Mouse (Mus musculus) thymus, adult 2 months (tissue): ENCODE measurements at regions not wholly inside any gene's neighbourhood (a gene's known extent, or its start where the extent isn't known, plus 50 kb on each side); places are given as distances from the start of the nearest gene placed in this dataset.

ENCODE experiments used
- DNase-seq: peaks from one replicate; pipeline ENCODE4 v3.0.0; 2021
- H3K27ac ChIP-seq: fragments of 200-500 bp; 2 replicates; pipeline ENCODE4 v1.5.1; 2012; ENCODE audit warnings: low read length, control low read depth; ENCODE audit not compliant: control insufficient read depth, insufficient read depth
- H3K27me3 ChIP-seq: fragments of 200-500 bp; 2 replicates; pipeline ENCODE4 v1.6.1; 2012; ENCODE audit warnings: mild to moderate bottlenecking, low read length, moderate library complexity, mixed read lengths; ENCODE audit not compliant: control insufficient read depth, insufficient read depth
- H3K36me3 ChIP-seq: fragments of 200-500 bp; 2 replicates; pipeline ENCODE4 v1.6.1; 2012; ENCODE audit warnings: mild to moderate bottlenecking, low read length, moderate library complexity; ENCODE audit not compliant: control insufficient read depth, insufficient read depth
- H3K4me1 ChIP-seq: fragments of 200-500 bp; replicated peaks from 2 replicates; pipeline ENCODE4 v1.6.1; 2012; ENCODE audit warnings: low read length; ENCODE audit not compliant: control insufficient read depth, insufficient read depth
- H3K4me3 ChIP-seq: fragments of 200-500 bp; 2 replicates; pipeline ENCODE4 v1.5.1; 2012; ENCODE audit warnings: mild to moderate bottlenecking, low read length, control low read depth, moderate library complexity; ENCODE audit not compliant: control insufficient read depth, insufficient read depth
- CTCF ChIP-seq: fragments of 200-500 bp; IDR thresholded peaks from 2 replicates; pipeline ENCODE4 v1.5.1; 2012; ENCODE audit warnings: mild to moderate bottlenecking, control low read depth, low read length, moderate library complexity, borderline replicate concordance; ENCODE audit not compliant: control insufficient read depth, poor library complexity, insufficient read depth; ENCODE audit errors: extremely low read depth
- POLR2A ChIP-seq: fragments of 200-500 bp; IDR thresholded peaks from 2 replicates; pipeline ENCODE4 v1.6.1; 2012; ENCODE audit warnings: mild to moderate bottlenecking, low read length, control low read depth, moderate library complexity; ENCODE audit not compliant: control insufficient read depth, poor library complexity, insufficient read depth; ENCODE audit errors: extremely low read depth
- WGBS: fragments of 180-500 bp; shearing (Covaris S2); methylation state at CpG from one replicate; pipeline ENCODE4 v1.1.7; 2018; 5-methylcytosine and 5-hydroxymethylcytosine counted together

- TF ChIP-seq POLR2A, result no peak
- Histone ChIP-seq H3K36me3 (no peaks in the 10 kb centered on the region), H3K4me3 (no peak overlapping the region), H3K27me3 (no peaks in the 10 kb centered on the region), H3K27ac (no peak overlapping the region), H3K4me1 (no peaks in the 10 kb centered on the region)
- DNase-seq, result no peak
- 85% methylated on average over 7 of the region's 7 CpGs for whole genome bisulfite sequencing
Observed at GRCm38 (mm10) chr15:56136420-56136970, 1340.9 kb downstream of the Slc22a22 start.

- Histone ChIP-seq H3K27me3 (no peaks in the 10 kb centered on the region), H3K36me3 (no peaks in the 10 kb centered on the region), H3K4me3 (no peak overlapping the region), H3K27ac (no peak overlapping the region), H3K4me1 (no peaks in the 10 kb centered on the region)
- DNase-seq, result no peak
- WGBS, result 85% methylated on average over 1 of the region's 1 CpGs
- TF ChIP-seq CTCF (no peak), POLR2A (no peak)
Observed at GRCm38 (mm10) chr15:56128029-56128428, 1349.4 kb downstream of the Slc22a22 start.

GRCm38 (mm10) chr15:56119287-56120065 lies 1357.9 kb downstream of the Slc22a22 start:
- Histone ChIP-seq H3K4me1 (no peaks in the 10 kb centered on the region), H3K36me3 (no peaks in the 10 kb centered on the region), H3K27ac (no peak overlapping the region), H3K4me3 (no peak overlapping the region), H3K27me3 (no peaks in the 10 kb centered on the region)
- DNase-seq, result no peak
- TF ChIP-seq CTCF, result no peak
- TF ChIP-seq POLR2A, result no peak

- DNase-seq, result no peak
- H3K27ac ChIP-seq, result no peak overlapping the region
- H3K4me3 ChIP-seq, result no peak overlapping the region
- WGBS, result 77% methylated on average over 2 of the region's 2 CpGs
- no peaks in the 10 kb centered on the region for H3K27me3 ChIP-seq
- H3K4me1 ChIP-seq, result no peaks in the 10 kb centered on the region
- H3K36me3 ChIP-seq, result no peaks in the 10 kb centered on the region
- TF ChIP-seq POLR2A, result no peak
- no peak for TF ChIP-seq CTCF
Observed at GRCm38 (mm10) chr15:56108313-56108712, 1369.1 kb downstream of the Slc22a22 start.

GRCm38 (mm10) chr15:56107719-56108118 lies 1369.7 kb downstream of the Slc22a22 start:
- DNase-seq, result no peak
- H3K36me3 ChIP-seq, result no peaks in the 10 kb centered on the region
- H3K4me1 ChIP-seq, result no peaks in the 10 kb centered on the region
- TF ChIP-seq POLR2A (no peak), CTCF (no peak)
- no peak overlapping the region for H3K27ac ChIP-seq
- 95% methylated on average over 4 of the region's 4 CpGs for WGBS
- H3K4me3 ChIP-seq, result no peak overlapping the region
- no peaks in the 10 kb centered on the region for H3K27me3 ChIP-seq

- H3K27me3 ChIP-seq, result no peaks in the 10 kb centered on the region
- WGBS, result 91% methylated on average over 3 of the region's 3 CpGs
- no peak overlapping the region for H3K27ac ChIP-seq
- no peak for DNase-seq
- no peak overlapping the region for H3K4me3 ChIP-seq
- H3K4me1 ChIP-seq, result no peaks in the 10 kb centered on the region
- no peak for TF ChIP-seq POLR2A
- TF ChIP-seq CTCF, result no peak
- H3K36me3 ChIP-seq, result no peaks in the 10 kb centered on the region
Observed at GRCm38 (mm10) chr15:56100133-56100735, 1377.2 kb downstream of the Slc22a22 start.
